Mouse (Mus musculus): ENCODE results near the gene Apoa4. TPM values are rescaled to one million over a fixed set of nuclear protein-coding genes. Genes with fewer than 3 reads are reported as not detected.

The Apoa4 gene
- polyA plus RNA-seq, 1 experiment from 2014 or later, result 1.3 TPM

- peaks cover 15% of the 10 kb centered on the region for H3K4me1 ChIP-seq (replicated peaks)
- no peaks in the 10 kb centered on the region for H3K9me3 ChIP-seq (replicated peaks)
- H3K4me3 ChIP-seq, result no peak overlapping the region
- ATAC-seq (ENCODE audit: insufficient number of reproducible peaks, low FRiP score), result no peak
- peaks cover 20% of the 10 kb centered on the region for H3K27me3 ChIP-seq (replicated peaks)
- 67% methylated on average over 9 of the region's 9 CpGs for WGBS
- H3K9ac ChIP-seq, result no peak overlapping the region
- H3K27ac ChIP-seq (ENCODE audit: poor library complexity, severe bottlenecking), result no peak overlapping the region
- H3K4me2 ChIP-seq, result peak overlapping the region; percentile 94
- peaks cover 48% of the 10 kb centered on the region for H3K36me3 ChIP-seq
These were observed 34.0 kb downstream of the Apoa4 start for GRCm38 (mm10) chr9:46274494-46274893.

- H3K4me1 ChIP-seq (replicated peaks), result peaks cover 8% of the 10 kb centered on the region
- H3K4me3 ChIP-seq, result peak within 1 kb of the TSS; percentile 85
- no peaks in the 10 kb centered on the region for H3K9me3 ChIP-seq (replicated peaks)
- WGBS, result under 1% methylated on average over 54 of the region's 55 CpGs
- H3K27ac ChIP-seq (ENCODE audit: poor library complexity, severe bottlenecking), result peak within 1 kb of the TSS; percentile 86
- H3K9ac ChIP-seq, result peak within 1 kb of the TSS; percentile 92
- H3K27me3 ChIP-seq (replicated peaks), result no peaks in the 10 kb centered on the region
- peaks cover 57% of the 10 kb centered on the region for H3K36me3 ChIP-seq
- H3K4me2 ChIP-seq, result peak within 1 kb of the TSS; percentile 74
- ATAC-seq (ENCODE audit: insufficient number of reproducible peaks, low FRiP score), result peak; percentile 90
These were observed 42.3 kb downstream of the Apoa4 start, which contains the start of gene Bud13 for GRCm38 (mm10) chr9:46282631-46283436. TSS of gene Bud13 (plus strand) at chr9:46283008.

Other genes with a start within 250 kb of the Apoa4 start
- gene Pafah1b2, start 228.0 kb upstream of the Apoa4 start, polyA plus RNA-seq (2016; fragmentation: Nextera tagmentation; extraction: Ambion mirVana), result 173 and 175 TPM in 2 replicates
- 13.9 and 15.0 TPM in 2 replicates for gene Sik3, start 227.9 kb upstream of the Apoa4 start, polyA plus RNA-seq (2016; fragmentation: Nextera tagmentation; extraction: Ambion mirVana)
- 8.2 and 24.9 TPM in 2 replicates for gene Apoa1, start 12.1 kb upstream of the Apoa4 start, polyA plus RNA-seq (2016; fragmentation: Nextera tagmentation; extraction: Ambion mirVana)
- gene Apoc3, start 5.1 kb upstream of the Apoa4 start, polyA plus RNA-seq (2016; fragmentation: Nextera tagmentation; extraction: Ambion mirVana), result not detected in 2 replicates
- not detected in 2 replicates for gene Apoa5, start 27.9 kb downstream of the Apoa4 start, polyA plus RNA-seq (2016; fragmentation: Nextera tagmentation; extraction: Ambion mirVana)
- 34.1 and 36.8 TPM in 2 replicates for gene Zpr1, start 32.4 kb downstream of the Apoa4 start, polyA plus RNA-seq (2016; fragmentation: Nextera tagmentation; extraction: Ambion mirVana)
- 16.2 and 18.4 TPM in 2 replicates for gene Bud13, start 42.3 kb downstream of the Apoa4 start, polyA plus RNA-seq (2016; fragmentation: Nextera tagmentation; extraction: Ambion mirVana)
- gene 4931429L15Rik, start 79.3 kb downstream of the Apoa4 start, polyA plus RNA-seq (2016; fragmentation: Nextera tagmentation; extraction: Ambion mirVana), result not detected in 2 replicates